Mouse (Mus musculus): ENCODE results near the gene Stx3. TPM values are rescaled to one million over a fixed set of nuclear protein-coding genes. Genes with fewer than 3 reads are reported as not detected.

Gene Stx3
- polyA plus RNA-seq, 1 experiment from 2014 or later = 4.3 TPM

- H3K9ac ChIP-seq = peak within 1 kb of the TSS; percentile 59
- peak; percentile 82 for ATAC-seq (replicated peaks; ENCODE audit: insufficient number of reproducible peaks, insufficient read depth, low FRiP score, low read depth)
- H3K4me2 ChIP-seq = peak within 1 kb of the TSS; percentile 77
- H3K9me3 ChIP-seq (replicated peaks) = no peaks in the 10 kb centered on the region
- H3K4me3 ChIP-seq = peak within 1 kb of the TSS; percentile 69
- H3K36me3 ChIP-seq = peaks cover 31% of the 10 kb centered on the region; the same call in 1 of the 2 replicates
- WGBS = under 1% methylated on average over 30 of the region's 30 CpGs
- H3K4me1 ChIP-seq (replicated peaks) = peaks cover 6% of the 10 kb centered on the region
- peak within 1 kb of the TSS; percentile 63 for H3K27ac ChIP-seq
- no peaks in the 10 kb centered on the region for H3K27me3 ChIP-seq
These were observed 48.9 kb downstream of the Stx3 start, which contains the start of gene Mrpl16 for GRCm38 (mm10) chr19:11770205-11770892. Gene Mrpl16 (plus strand): TSS chr19:11770391.

GRCm38 (mm10) chr19:11769257-11769920 is 49.8 kb downstream of the Stx3 start:
- Histone ChIP-seq H3K9me3 (replicated peaks) (no peaks in the 10 kb centered on the region), H3K9ac (no peak overlapping the region), H3K27me3 (no peaks in the 10 kb centered on the region), H3K27ac (no peak overlapping the region), H3K4me3 (peak overlapping the region; percentile 69), H3K4me2 (peak overlapping the region; percentile 77), H3K4me1 (replicated peaks) (peaks cover 6% of the 10 kb centered on the region), H3K36me3 (peaks cover 21% of the 10 kb centered on the region; the same call in 1 of the 2 replicates)
- no peak for ATAC-seq (replicated peaks; ENCODE audit: insufficient number of reproducible peaks, insufficient read depth, low FRiP score, low read depth)
- WGBS = 84% methylated on average over 5 of the region's 5 CpGs

GRCm38 (mm10) chr19:11768163-11768562 is 51.0 kb downstream of the Stx3 start:
- Histone ChIP-seq H3K27ac (no peak overlapping the region), H3K27me3 (no peaks in the 10 kb centered on the region), H3K4me3 (no peak overlapping the region), H3K4me2 (no peak overlapping the region), H3K36me3 (peaks cover 10% of the 10 kb centered on the region; the same call in 1 of the 2 replicates), H3K4me1 (replicated peaks) (peaks cover 6% of the 10 kb centered on the region), H3K9ac (no peak overlapping the region), H3K9me3 (replicated peaks) (no peaks in the 10 kb centered on the region)
- no peak for ATAC-seq (replicated peaks; ENCODE audit: insufficient number of reproducible peaks, insufficient read depth, low FRiP score, low read depth)
- WGBS = 3% methylated on average over 3 of the region's 3 CpGs

- no peak overlapping the region for H3K4me3 ChIP-seq
- no peak overlapping the region for H3K9ac ChIP-seq
- no peak for ATAC-seq (replicated peaks; ENCODE audit: insufficient number of reproducible peaks, insufficient read depth, low FRiP score, low read depth)
- H3K4me1 ChIP-seq (replicated peaks) = peaks cover 6% of the 10 kb centered on the region
- 54% methylated on average over 4 of the region's 4 CpGs for WGBS
- no peaks in the 10 kb centered on the region for H3K9me3 ChIP-seq (replicated peaks)
- no peak overlapping the region for H3K4me2 ChIP-seq
- H3K27me3 ChIP-seq = no peaks in the 10 kb centered on the region
- H3K27ac ChIP-seq = no peak overlapping the region
- no peaks in the 10 kb centered on the region for H3K36me3 ChIP-seq
These were observed 52.8 kb downstream of the Stx3 start for GRCm38 (mm10) chr19:11766413-11766812.

GRCm38 (mm10) chr19:11765059-11765458 is 54.1 kb downstream of the Stx3 start:
- Histone ChIP-seq H3K27ac (no peak overlapping the region), H3K9ac (no peak overlapping the region), H3K4me3 (no peak overlapping the region), H3K4me2 (no peak overlapping the region), H3K4me1 (replicated peaks) (no peaks in the 10 kb centered on the region; the same call in 1 of the 2 replicates), H3K36me3 (no peaks in the 10 kb centered on the region), H3K27me3 (no peaks in the 10 kb centered on the region), H3K9me3 (replicated peaks) (no peaks in the 10 kb centered on the region)
- WGBS = 71% methylated on average over 3 of the region's 3 CpGs
- ATAC-seq (replicated peaks; ENCODE audit: insufficient number of reproducible peaks, insufficient read depth, low FRiP score, low read depth) = no peak

GRCm38 (mm10) chr19:11747298-11747697 is 71.9 kb downstream of the Stx3 start, which contains the start of gene Gif:
Gene Gif (plus strand): TSS chr19:11747554.
- H3K27ac ChIP-seq = no peak within 1 kb of the TSS
- no peak within 1 kb of the TSS for H3K4me3 ChIP-seq
- no peak within 1 kb of the TSS for H3K4me2 ChIP-seq
- no peaks in the 10 kb centered on the region for H3K27me3 ChIP-seq
- no peak within 1 kb of the TSS for H3K9ac ChIP-seq
- no peaks in the 10 kb centered on the region for H3K4me1 ChIP-seq (replicated peaks)
- no peaks in the 10 kb centered on the region for H3K9me3 ChIP-seq (replicated peaks)
- no peaks in the 10 kb centered on the region for H3K36me3 ChIP-seq
- 91% methylated on average over 2 of the region's 2 CpGs for WGBS
- no peak for ATAC-seq (replicated peaks; ENCODE audit: insufficient number of reproducible peaks, insufficient read depth, low FRiP score, low read depth)

- Histone ChIP-seq H3K27me3 (no peaks in the 10 kb centered on the region), H3K9me3 (replicated peaks) (no peaks in the 10 kb centered on the region), H3K9ac (no peak overlapping the region), H3K4me2 (no peak overlapping the region), H3K4me1 (replicated peaks) (no peaks in the 10 kb centered on the region), H3K36me3 (no peaks in the 10 kb centered on the region), H3K27ac (no peak overlapping the region), H3K4me3 (no peak overlapping the region)
- no peak for ATAC-seq (replicated peaks; ENCODE audit: insufficient number of reproducible peaks, insufficient read depth, low FRiP score, low read depth)
These were observed 73.5 kb downstream of the Stx3 start for GRCm38 (mm10) chr19:11745680-11746079.

GRCm38 (mm10) chr19:11736455-11736854 is 82.7 kb downstream of the Stx3 start:
- H3K9me3 ChIP-seq (replicated peaks) = no peaks in the 10 kb centered on the region
- no peak overlapping the region for H3K4me2 ChIP-seq
- H3K9ac ChIP-seq = no peak overlapping the region
- H3K36me3 ChIP-seq = no peaks in the 10 kb centered on the region
- H3K27me3 ChIP-seq = no peaks in the 10 kb centered on the region
- H3K4me3 ChIP-seq = no peak overlapping the region
- no peak overlapping the region for H3K27ac ChIP-seq
- 41% methylated on average over 1 of the region's 1 CpGs for WGBS
- no peak for ATAC-seq (replicated peaks; ENCODE audit: insufficient number of reproducible peaks, insufficient read depth, low FRiP score, low read depth)
- H3K4me1 ChIP-seq (replicated peaks) = no peaks in the 10 kb centered on the region

- Histone ChIP-seq H3K27ac (no peak overlapping the region), H3K36me3 (no peaks in the 10 kb centered on the region), H3K4me1 (replicated peaks) (no peaks in the 10 kb centered on the region), H3K27me3 (no peaks in the 10 kb centered on the region), H3K9ac (no peak overlapping the region), H3K4me2 (no peak overlapping the region), H3K4me3 (no peak overlapping the region), H3K9me3 (replicated peaks) (no peaks in the 10 kb centered on the region)
- WGBS = 71% methylated on average over 1 of the region's 1 CpGs
- no peak for ATAC-seq (replicated peaks; ENCODE audit: insufficient number of reproducible peaks, insufficient read depth, low FRiP score, low read depth)
These were observed 88.9 kb downstream of the Stx3 start for GRCm38 (mm10) chr19:11730278-11730677.

GRCm38 (mm10) chr19:11727304-11727703 is 91.9 kb downstream of the Stx3 start:
- Histone ChIP-seq H3K27ac (no peak overlapping the region), H3K9me3 (replicated peaks) (no peaks in the 10 kb centered on the region), H3K4me1 (replicated peaks) (no peaks in the 10 kb centered on the region), H3K27me3 (no peaks in the 10 kb centered on the region), H3K4me3 (no peak overlapping the region), H3K36me3 (no peaks in the 10 kb centered on the region), H3K9ac (no peak overlapping the region), H3K4me2 (no peak overlapping the region)
- ATAC-seq (replicated peaks; ENCODE audit: insufficient number of reproducible peaks, insufficient read depth, low FRiP score, low read depth) = no peak
- WGBS = 88% methylated on average over 5 of the region's 5 CpGs

GRCm38 (mm10) chr19:11725915-11726314 is 93.3 kb downstream of the Stx3 start:
- Histone ChIP-seq H3K9ac (no peak overlapping the region), H3K36me3 (no peaks in the 10 kb centered on the region), H3K27me3 (no peaks in the 10 kb centered on the region), H3K27ac (no peak overlapping the region), H3K4me3 (no peak overlapping the region), H3K4me2 (no peak overlapping the region), H3K4me1 (replicated peaks) (no peaks in the 10 kb centered on the region), H3K9me3 (replicated peaks) (no peaks in the 10 kb centered on the region)
- ATAC-seq (replicated peaks; ENCODE audit: insufficient number of reproducible peaks, insufficient read depth, low FRiP score, low read depth) = no peak
- 54% methylated on average over 2 of the region's 2 CpGs for WGBS
